Mouse (Mus musculus): ENCODE data around the gene Trappc6a.

Gene Trappc6a

GRCm38 (mm10) chr7:19508150-19508923 is at the start of gene Trappc6a, which contains the start of gene Bloc1s3:
Gene Trappc6a (plus strand): TSS chr7:19508395.
Gene Bloc1s3 (minus strand): TSS chr7:19508367.
- peak; percentile 95 for ATAC-seq (ENCODE audit: insufficient number of reproducible peaks, low FRiP score, low TSS enrichment)

DNA sequence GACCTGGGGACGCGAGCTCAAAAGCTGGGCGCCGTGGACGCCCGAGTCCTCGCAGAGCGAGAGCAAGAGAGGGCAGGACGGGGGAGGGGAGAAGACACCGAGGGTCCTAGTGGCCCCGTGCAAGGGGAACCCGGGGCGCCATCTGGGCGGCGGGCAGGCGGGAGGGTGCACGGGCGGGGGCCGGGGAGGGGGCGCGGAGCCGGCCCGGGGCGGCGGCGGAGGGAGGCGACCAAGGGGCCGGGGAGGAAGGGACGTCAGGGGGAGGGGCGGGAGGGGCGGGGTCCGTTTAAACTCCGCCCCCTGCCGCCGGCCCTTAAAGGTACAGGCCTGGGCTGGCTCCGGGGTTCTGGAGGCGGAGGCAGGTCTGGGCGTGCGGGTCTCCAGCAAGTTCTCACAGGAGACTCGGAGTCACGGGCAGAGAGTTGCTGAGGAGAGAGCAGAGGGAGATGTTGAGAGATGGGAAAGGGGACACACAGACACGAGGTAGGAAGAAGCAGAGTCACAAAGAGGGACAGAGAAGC is 49.5 kb upstream of the Trappc6a start, which contains the start of gene Mark4:
Gene Mark4, minus strand, starts transcription at position 231 of the 521 bp plus-strand sequence.
- ATAC-seq (ENCODE audit: insufficient number of reproducible peaks, low FRiP score, low TSS enrichment) = 0 out of 2 replicates have a peak, but pooled peaks have one; percentile 31

DNA sequence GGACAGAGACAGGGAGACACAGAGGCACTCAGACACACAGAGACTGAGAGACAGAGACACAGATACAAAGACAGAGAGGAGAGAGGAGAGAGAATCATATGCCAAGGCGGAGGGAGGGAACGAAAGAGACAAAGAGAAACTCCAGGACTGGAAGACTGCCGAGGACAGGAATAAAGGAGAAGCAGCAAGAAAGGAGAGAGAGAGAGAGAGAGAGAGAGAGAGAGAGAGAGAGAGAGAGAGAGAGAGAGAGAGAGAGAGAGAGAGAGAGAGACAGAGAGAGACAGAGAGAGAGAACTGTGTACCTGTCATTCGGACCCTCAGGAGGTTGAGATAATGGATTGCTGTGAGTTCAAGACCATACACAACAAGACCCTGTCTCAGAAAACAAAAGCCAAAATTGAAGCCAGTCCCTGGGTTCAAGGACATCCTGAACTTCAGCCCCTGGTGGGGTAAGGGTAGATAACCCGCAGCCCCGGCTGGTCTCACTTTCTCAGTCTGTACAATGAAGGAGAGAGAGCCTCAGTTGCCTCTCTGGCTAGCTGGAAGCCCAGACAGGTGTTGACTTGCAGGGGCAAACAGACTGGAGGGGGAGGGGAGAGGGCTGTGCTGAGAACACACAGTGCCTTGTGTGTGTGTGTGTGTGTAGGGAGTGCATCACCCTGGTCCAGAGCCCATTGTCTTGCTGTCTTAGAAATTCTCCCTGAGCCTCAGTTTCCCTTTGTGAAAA is 48.9 kb upstream of the Trappc6a start:
- 0 out of 2 replicates have a peak, but pooled peaks have one; percentile 4 for ATAC-seq (ENCODE audit: insufficient number of reproducible peaks, low FRiP score, low TSS enrichment)

GRCm38 (mm10) chr7:19460500-19460899 is 47.7 kb upstream of the Trappc6a start:
- ATAC-seq (ENCODE audit: insufficient number of reproducible peaks, low FRiP score, low TSS enrichment) = no peak

DNA sequence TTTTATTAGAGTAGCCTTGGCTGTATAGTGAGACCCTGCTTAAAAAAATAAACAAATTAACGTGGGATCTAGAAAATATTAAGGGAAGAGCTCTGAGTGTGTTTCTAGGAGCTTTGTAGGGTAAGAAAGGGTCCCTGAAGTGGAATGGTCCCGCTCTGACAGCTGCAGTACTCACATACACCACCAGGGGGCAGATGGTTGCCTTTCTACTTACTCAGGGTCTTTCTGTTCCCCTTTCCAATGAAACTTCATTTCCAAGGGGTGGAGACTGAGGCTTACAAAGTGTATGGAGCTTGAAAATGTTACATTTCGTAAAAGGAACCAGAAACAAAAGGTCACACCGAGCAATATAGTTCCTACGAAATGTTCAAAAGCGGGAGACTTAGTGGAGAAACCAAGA is 46.7 kb upstream of the Trappc6a start:
- ATAC-seq (ENCODE audit: insufficient number of reproducible peaks, low FRiP score, low TSS enrichment) = no peak

GRCm38 (mm10) chr7:19462443-19462842 is 45.8 kb upstream of the Trappc6a start:
- no peak for ATAC-seq (ENCODE audit: insufficient number of reproducible peaks, low FRiP score, low TSS enrichment)

- no peak for ATAC-seq (ENCODE audit: insufficient number of reproducible peaks, low FRiP score, low TSS enrichment)
These were observed 45.3 kb upstream of the Trappc6a start, which contains the start of gene Exoc3l2 for GRCm38 (mm10) chr7:19462884-19463381. Gene Exoc3l2 (plus strand): TSS chr7:19463331.

GRCm38 (mm10) chr7:19464367-19465307 is 43.6 kb upstream of the Trappc6a start:
- ATAC-seq (ENCODE audit: insufficient number of reproducible peaks, low FRiP score, low TSS enrichment) = no peak

- ATAC-seq (ENCODE audit: insufficient number of reproducible peaks, low FRiP score, low TSS enrichment) = no peak
These were observed 41.5 kb upstream of the Trappc6a start for GRCm38 (mm10) chr7:19466602-19467145.

DNA sequence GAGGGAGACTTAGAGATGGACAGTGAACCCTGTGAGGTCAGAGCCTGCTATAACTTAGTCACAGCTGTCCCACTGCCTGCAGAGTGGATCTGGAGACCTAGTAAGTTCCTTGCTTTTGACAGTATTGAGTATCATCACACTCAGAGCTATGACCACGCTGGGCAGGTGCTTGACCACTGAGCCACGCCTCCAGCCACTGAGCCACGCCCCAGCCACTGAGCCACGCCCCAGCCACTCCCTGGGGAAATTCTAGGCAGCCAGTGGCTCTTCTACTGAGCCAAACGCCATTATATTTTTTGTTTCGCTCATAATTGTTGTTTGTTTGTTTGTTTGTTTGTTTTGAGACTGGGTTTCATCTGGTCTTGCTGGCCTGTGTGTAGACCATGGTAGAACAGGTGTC is 40.6 kb upstream of the Trappc6a start:
- ATAC-seq (ENCODE audit: insufficient number of reproducible peaks, low FRiP score, low TSS enrichment) = no peak

- no peak for ATAC-seq (ENCODE audit: insufficient number of reproducible peaks, low FRiP score, low TSS enrichment)
These were observed 39.9 kb upstream of the Trappc6a start for GRCm38 (mm10) chr7:19468279-19468678.

DNA sequence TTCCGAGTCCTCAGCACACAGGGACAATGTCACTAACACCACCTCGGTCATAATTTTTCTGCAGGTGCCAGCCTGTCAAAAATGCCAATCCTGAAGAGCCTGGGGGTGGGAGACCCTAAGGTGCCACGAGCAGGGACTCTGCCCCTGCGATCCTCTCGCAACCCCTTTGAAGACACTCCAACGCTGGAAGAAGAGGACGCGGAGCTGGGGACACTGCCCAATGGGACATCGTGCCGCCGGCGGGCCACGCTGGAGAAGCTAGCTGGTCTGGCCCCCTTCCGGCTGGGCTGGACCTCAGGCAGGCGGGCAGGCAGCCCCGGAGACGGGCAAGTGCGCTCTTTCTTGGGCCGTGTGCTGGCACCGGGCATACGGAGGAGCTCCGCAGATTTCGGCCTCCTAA is 38.8 kb upstream of the Trappc6a start:
- no peak for ATAC-seq (ENCODE audit: insufficient number of reproducible peaks, low FRiP score, low TSS enrichment)

DNA sequence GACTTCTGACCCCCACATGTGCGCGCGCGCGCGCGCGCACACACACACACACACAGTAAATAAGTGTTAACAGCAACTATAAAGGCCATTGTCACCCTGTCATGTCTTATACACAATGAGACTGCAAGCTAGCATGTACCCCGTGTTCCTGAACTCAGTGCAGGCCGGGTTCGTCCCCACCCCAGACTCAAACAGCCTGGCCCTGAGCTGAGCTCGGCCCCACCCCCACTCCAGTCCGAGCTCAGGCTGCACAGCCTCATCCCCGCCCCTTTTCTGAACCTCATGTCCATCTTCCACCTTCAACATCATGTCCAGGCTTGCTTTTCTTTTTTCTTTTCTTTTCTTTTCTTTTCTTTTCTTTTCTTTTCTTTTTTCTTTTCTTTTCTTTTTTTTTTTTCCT is 37.9 kb upstream of the Trappc6a start:
- no peak for ATAC-seq (ENCODE audit: insufficient number of reproducible peaks, low FRiP score, low TSS enrichment)

GRCm38 (mm10) chr7:19472403-19472802 is 35.8 kb upstream of the Trappc6a start:
- no peak for ATAC-seq (ENCODE audit: insufficient number of reproducible peaks, low FRiP score, low TSS enrichment)

- peak; percentile 75; the same call in 1 of the 2 replicates for ATAC-seq (ENCODE audit: insufficient number of reproducible peaks, low FRiP score, low TSS enrichment)
These were observed 34.2 kb upstream of the Trappc6a start for GRCm38 (mm10) chr7:19473875-19474443.

GRCm38 (mm10) chr7:19477084-19477483 is 31.1 kb upstream of the Trappc6a start:
- no peak for ATAC-seq (ENCODE audit: insufficient number of reproducible peaks, low FRiP score, low TSS enrichment)

GRCm38 (mm10) chr7:19477624-19478384 is 30.4 kb upstream of the Trappc6a start:
- ATAC-seq (ENCODE audit: insufficient number of reproducible peaks, low FRiP score, low TSS enrichment) = no peak

GRCm38 (mm10) chr7:19483281-19483680 is 24.9 kb upstream of the Trappc6a start:
- no peak for ATAC-seq (ENCODE audit: insufficient number of reproducible peaks, low FRiP score, low TSS enrichment)
